Mouse (Mus musculus) urinary bladder, postnatal 14 days (tissue): ENCODE results near the gene Plekha1.
A peak's percentile ranks its signal among the peaks of the same experiment; 100 is the strongest.

Source experiments
- DNase-seq: peaks from one replicate; pipeline ENCODE4 v3.0.0; 2021; ENCODE audit warnings: low spot score

Plekha1 gene

DNA sequence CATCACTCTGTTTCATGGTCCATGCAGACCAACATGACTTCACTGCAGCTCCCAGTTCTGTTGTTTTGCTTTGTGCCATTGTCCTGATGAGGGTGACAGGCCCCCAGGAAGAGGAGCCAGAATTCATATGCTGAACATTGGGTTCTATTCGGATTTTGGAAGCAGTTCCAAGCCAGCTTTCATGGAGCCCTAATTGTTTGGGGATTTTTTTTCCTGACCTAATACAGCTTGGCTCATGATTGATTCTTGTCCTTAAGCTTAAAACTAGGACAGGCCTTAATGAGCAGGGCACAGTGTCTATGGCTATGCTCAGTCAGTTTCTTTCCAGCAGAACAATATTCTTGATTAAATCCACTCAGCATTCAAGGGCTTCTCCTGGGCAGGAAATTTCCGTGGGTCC lies 52.7 kb downstream of the Plekha1 start:
- DNase-seq = no peak

DNA sequence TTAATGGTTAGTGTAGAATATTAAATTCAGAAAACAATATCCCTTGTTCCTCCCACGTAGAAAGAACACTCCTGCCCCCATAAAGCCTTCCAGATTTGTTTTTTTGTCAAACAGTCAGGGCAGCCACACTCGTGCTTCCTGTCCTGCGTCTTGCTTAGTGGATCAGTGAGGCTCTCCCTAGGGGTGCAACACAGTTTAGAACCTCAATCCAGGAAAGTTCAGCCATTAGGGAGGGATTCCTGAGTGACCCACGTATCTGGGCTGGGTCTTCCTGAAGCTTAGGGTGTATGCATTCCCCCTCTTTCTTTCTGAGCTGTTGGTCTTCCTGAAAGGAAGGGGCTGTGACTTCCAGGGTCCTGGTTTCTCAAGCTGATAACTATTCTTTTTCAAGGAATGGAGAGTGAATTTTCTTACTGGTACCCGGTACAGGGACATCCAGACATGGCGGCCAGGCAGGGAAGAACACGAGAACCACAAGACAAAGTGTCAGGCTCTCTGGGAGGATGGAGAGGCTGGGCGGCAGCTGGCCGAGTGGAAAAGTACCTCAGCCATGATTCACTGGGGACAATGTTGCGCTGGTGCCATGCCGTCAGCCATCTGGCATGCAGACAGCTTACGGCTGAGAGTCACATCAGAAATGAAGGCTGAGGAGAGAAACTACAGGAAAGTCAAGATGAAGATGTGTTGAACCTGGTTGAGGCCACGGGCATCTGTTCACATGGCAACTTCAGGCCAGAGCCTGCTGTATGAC lies 57.6 kb downstream of the Plekha1 start:
- DNase-seq = no peak

DNA sequence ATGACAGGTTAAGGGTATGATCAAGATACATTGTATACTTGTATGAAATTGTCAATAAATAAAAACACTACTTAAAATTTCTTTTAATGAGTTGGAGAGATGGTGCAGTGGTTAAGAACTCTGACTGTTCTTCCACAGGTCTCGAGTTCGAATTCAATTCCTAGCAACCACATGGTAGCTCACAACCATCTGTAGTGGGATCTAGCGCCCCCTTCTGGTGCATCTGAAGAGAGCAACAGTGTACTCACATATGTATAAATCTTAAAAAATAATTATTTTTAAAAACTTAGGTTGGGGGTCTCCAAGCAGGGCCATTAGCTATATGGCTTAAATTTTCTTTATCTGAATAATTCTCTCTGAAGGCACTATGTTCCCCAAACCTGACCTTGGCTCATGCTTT lies 64.8 kb downstream of the Plekha1 start:
- no peak for DNase-seq

DNA sequence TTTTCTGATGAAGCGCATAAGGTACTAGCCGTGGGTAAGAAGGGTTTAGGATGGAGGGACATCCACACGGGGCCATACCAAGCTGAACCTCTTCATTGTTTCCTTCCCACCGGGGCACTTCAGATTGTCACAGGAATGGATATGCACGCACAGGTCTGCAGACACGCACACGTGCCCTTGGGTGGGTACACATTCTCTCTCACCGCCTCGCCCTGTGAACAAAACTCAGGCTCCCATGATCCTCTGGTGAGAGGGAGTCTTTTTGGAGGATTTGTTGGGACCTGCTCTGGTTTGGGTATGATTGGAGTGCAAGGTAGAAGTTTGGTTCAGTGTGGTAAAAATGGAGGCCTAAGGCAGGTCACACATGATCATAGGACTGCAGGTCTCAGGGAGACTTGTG lies 67.4 kb downstream of the Plekha1 start:
- no peak for DNase-seq

DNA sequence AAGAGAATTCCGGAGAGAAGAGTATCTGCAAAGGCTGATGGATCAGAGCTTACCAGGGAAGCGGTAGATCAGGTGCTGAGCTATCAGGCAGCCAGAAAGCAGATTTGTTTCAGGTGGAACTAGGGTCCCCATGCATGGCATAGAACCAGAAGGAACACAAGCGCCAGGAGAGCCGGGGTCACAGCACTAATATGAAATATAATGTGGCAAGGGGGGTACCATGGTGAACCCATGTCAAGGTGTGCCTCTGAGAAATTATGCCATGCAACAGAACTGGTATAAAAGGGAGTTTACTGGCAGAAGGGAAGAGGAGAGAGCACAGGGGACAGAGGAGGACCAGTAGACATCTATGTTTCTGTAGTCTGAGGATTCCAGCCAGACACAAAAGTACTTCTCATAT lies 69.1 kb downstream of the Plekha1 start:
- no peak for DNase-seq

DNA sequence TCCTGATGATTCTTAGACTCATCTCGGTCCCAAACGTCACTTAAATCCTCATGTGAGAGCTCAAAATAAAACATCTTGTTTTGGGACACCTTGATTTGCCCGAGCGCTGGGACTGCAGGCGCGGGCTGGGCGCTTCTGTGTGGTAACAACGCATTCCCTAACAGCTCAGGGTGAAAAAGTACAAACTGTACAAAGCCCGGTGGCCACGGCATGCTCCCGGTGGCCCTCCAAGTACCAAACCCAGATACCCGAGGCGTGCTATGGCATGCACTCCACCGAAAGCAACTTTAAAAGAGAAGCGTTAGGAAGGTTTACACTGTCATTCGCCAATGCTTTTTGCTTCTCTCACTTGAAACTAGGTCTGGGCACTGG lies 69.9 kb downstream of the Plekha1 start:
- no peak for DNase-seq

DNA sequence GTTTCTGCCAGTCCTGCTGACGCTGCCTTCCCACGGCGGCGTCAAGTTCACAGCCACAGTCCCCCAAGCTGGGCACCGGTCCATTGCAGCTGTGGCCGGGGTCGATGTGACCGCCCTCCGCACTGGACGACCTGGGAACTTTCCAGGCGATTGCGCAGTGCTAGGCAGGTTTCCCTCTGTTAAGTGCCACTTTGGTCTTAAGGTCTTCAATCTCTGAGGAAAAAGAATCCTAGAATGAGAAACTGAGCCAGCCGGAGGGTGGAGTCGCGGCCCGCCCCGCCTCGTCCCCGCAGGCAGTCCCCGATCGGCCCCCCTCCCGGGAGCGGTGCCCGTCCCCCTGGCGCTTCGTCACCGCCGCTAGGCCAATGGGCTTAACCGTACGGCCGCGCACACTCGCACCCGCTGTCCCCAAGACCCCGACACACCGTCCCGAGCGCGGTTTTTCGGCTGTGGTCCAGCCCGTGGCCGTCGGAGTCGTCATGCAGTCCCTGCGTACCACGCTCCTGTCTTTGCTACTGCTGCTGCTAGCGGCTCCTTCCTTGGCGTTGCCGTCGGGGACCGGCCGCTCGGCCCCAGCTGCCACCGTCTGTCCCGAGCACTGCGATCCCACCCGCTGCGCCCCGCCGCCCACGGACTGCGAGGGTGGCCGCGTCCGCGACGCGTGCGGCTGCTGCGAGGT lies 70.4 kb downstream of the Plekha1 start, which contains the start of gene Htra1:
Htra1 (plus strand) TSS at position 319 of the 679 bp plus-strand sequence.
- peak; percentile 76 for DNase-seq

DNA sequence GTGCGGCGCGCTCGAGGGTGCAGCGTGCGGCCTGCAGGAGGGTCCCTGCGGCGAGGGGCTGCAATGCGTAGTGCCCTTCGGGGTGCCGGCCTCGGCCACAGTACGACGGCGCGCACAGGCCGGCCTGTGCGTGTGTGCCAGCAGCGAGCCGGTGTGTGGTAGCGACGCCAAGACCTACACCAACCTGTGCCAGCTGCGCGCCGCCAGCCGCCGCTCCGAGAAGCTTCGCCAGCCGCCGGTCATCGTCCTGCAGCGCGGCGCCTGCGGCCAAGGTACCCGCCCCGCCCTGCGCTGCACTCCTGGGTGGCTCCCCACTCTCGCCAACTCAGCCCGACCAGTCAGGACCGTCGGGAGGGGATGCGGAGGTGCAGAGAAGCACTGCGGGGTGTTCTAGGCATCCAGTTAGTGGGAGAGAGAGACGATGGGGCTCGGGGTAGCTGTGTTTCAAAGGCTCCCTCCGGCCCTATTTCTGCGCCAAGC lies 71.0 kb downstream of the Plekha1 start:
- DNase-seq = peak; percentile 46

DNA sequence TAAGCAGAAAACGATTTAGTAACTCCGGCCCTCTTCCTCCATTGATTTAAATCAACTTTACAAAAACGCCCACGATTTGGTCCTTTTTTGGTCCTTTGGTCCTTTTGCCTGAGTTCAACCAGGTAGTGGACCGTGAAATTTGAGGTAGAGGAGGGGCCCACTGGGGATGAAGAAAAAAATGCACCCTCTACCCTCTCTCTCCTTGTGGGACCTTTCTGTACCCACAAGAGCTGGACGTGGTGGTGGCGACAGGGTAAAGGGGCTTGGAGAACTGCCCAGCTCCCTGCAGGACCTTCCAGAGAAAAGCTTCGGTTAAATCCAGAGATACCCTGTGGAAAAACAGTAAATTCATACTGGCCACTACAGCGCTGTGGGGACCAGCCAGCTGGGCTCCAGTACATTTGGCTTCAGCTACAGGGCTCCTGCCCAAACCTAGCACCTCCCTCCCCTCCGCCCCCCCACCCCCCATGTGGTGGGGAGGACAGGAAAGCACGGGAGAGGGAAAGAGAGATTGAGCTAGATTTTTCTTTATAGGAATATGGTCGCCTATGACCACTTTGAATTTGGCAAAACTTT lies 71.8 kb downstream of the Plekha1 start:
- DNase-seq = no peak

DNA sequence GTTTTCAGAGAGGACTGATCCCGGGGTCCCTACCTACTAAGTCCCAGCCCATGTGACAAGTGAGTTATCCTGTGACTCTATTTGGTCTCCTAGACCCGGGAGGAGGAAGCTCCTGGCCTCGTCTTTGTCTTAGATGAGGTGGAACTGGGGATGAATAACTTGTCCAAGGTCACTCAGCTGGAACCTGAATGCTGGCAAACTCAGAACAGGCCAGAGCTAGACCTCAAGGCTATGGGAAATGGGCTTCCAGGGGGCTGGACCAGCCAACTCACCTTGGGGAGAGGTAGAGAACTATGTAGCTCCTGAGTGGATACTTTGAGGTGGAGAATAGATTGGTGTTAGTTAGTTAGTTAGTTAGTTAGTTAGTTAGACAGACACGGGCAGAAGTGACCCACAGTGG lies 72.4 kb downstream of the Plekha1 start:
- no peak for DNase-seq

DNA sequence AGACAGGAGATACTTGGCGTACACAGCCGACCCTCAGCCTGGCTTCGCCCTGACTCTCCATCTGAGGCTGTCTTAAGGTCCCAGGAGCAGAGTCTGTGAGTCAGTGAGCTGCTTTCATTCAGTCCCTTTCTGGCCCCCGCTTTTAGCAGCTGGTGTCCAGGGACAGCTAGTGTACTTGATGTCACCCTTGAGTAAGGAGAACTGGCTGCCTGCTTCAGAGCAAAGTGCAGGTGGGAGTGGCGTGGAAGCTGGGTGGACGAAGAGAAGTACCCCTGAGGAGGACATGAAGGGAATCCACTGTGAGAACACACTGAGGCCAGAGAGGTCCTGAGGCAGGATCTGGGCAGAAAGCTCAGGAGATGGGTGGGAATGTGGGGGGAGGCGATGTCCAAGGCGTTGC lies 73.3 kb downstream of the Plekha1 start:
- DNase-seq = no peak

DNA sequence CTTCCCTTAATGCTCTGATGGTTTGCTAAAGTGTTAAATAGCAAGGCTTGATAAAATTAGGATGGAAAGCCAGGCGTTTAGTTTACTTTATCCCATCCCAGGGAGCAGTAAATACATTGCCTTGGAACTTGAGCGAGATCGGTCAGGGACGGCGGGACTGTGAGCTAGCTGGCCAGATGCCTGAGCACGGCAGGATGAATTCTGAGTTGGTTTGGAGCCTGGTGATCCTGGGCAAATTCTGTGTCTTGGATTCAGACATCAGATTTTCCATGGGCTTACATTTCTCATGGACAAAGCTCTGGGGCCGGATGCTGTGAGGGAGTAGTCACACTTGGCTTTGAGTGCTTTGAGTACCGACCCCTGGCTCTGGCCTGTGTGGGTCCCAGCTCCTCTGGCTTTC lies 75.2 kb downstream of the Plekha1 start:
- no peak for DNase-seq

DNA sequence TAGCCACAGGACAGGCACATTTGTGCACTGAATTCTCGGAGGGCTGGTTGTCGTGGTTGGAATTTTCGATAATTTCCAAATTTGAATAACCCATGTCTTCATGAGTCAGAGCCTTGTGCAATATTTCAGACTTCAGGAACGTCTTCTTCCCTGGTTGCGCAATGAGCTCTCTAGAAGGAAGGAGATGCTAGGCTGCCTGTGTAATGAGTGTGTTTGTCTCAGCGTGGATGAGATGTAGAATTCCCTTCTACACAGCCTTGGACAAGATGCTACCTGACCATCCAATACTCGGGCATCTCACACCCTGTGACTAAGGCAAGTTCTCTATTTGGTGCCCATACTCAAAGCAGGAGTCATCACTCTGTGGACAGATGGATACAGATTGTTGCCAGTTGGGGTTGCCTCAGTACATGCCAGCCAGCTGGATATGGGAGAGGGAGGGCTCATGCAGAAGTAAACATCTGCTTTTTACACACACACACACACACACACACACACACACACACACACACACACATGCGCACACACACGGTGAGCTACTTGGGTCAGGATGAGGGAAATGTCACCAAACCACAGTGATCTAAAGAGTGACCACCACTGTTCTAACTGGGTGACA lies 77.8 kb downstream of the Plekha1 start:
- DNase-seq = no peak

DNA sequence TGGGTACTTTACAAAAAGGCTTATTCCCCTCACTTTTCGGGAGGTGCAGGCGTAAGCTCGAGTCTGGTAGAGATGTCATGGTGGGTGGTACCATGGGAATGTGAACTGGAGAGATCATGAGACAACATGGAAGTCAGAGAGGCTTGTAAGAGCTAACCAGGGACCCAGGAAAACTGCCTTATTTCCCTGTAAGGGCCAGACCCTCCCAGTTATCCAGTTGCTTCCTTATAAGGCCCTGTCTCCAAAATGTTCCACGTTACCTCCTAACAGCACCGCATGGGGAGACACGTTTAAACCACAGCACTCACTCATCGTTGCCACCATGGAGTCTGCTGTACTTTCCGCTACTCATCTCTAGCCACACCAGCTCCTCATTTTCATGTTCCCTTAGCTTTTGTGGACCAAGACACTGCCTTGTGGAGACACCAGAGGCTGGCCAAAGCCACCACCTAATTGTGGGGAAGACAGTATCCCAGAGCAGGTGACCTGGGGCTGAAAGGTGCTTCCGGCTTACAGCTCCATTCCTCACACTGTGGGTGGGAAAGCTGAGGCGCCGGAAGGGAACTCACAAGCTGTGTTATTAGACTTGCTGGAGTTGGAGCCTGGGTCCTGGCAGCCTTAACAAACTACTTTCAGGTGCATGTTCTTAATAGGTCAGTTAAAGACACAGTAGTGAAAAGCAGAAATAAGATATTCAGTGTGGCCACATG lies 79.4 kb downstream of the Plekha1 start:
- no peak for DNase-seq

DNA sequence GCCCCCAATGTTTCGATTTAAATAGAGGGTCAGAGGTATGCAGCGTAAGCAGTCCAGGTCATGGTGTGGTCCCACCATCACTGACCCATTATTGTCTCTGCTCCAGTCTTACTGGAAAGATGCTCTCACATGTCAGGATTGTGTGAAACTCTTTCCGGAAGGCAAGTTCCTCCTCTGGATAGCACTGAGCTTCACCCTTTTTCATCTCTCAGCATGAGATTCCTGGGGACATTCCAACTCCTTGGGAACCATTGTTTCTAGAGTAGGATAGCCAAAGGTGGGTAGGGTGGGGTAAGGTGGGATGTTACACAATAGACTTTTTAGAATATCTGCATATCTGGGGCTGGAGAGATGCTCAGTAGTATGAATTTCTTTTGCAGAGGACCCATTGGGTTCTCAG lies 80.2 kb downstream of the Plekha1 start:
- DNase-seq = no peak

DNA sequence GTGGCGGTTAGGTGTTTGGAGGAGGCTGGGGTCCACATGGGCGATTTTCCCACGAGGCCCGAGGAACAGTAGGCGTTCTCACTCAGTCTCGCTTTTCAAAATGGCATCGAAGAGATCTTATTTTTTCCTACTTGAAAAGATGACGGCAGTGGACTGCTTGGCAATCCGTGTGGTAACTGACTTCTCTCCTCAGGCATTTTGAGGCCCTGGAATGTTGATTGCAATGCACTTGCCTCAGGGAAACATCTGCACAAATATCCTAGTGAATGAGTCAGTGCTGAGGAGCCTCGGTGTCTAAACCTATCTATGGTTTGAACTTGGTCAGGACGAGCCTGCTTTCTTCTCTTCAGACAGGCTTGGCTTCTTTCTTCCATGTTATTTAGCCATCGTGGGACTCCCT lies 80.7 kb downstream of the Plekha1 start:
- no peak for DNase-seq

DNA sequence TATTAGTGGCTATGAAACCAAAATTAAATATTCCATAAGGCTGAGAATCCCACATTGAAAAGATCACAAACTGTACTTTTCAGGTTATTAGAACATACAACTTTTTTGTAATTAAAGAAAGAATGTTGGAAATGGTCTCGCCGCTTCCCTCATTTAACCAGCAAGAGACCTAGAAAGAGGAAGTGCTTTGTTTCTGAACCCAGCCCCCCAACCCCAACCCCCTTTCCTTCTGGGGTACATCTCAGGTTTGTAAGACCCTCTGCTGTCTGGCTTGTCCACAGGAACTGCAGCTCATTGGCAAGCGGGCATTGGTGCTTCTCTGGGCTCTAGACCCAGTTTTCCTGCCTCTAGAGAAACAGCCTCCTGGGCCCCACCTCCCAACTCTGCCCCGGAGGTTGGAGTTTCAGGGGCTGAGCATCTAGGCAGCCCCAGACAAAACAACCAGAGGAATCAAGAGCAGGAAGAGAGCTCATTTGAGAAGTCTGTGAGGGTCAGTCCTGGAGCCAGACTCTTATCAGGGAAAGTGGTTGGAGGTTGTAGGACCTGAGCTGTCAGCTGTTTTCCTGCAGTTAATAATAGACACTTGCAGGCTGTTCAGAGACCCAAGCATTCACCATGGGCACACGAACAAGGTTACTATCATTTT lies 83.1 kb downstream of the Plekha1 start:
- no peak for DNase-seq

DNA sequence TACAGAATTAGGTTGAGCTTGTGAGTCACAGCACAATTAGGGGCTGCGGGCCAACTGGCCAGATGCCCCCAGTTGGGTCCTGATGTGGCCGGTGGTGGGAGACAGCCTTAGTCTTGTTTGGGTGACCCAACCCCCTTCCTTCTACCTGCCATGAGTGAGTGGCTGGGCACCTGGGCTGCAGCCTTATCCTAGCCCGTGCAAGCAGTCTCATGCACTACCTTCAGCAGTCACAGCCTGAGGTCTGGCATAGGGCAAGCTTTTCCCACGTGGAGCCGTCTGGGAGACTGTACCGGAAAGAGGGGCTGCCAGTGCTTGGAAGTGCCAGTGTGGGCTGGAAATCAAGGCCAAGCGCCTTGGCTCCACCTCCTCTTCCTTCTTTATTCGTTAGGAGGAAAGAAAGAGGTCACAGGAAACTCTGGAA lies 83.8 kb downstream of the Plekha1 start:
- DNase-seq = no peak

DNA sequence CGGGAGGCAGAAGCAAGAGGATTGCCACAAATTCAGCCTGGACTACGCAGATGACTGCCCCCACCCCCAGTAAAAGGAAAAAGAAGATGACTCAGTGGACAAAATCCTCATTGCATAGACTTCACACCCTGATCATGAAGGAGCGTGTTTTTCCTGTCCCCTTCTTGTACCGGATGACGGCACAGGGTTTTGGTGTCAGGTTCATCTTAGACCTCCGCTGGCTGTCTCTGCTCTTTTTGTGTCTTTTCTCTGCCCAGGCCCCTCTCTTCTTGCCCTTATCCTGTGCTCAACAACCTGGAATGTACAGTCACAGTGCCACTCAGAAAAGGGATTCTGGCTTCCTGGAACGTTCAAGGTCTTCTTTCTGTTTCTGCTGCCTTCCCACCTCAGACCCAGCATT lies 84.9 kb downstream of the Plekha1 start:
- no peak for DNase-seq

DNA sequence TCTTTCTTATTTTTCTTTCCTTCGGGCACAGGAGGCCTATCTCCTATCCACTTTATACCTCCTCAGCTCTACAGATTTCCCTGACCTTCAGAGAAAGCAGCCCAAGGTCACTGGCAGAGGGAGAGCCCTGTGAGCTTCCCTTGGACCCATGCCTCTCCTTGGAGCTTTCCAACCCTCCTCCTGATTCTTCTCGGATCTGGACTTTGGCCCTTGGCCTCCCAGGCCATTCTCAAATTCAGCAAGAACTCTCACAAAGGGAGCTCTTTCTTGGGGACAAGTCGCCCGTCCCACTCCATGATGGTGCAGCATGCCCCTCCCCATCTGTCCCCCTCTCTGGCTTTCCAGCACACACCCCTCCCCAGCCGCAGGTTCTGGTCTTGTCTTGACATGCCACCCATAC lies 85.4 kb downstream of the Plekha1 start:
- no peak for DNase-seq

DNA sequence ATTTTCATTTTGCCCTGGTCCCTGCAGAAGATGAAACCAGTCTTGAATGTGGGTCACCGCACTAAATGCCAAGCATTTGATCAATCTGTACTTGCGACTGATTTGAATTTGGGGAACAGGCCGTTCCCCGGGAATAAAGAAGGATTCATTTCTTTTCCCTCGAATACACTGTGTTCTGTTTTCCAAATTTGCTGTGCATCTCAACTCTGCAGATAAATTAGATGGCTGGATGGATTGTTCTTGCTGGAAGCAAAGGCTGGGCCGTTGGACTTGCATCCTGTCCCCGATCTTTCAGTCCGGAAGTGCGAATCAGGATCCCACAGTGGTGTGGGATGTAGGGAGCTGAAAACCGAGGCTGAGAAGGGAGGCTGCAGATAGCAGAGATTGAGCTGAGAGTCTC lies 87.8 kb downstream of the Plekha1 start:
- DNase-seq = no peak

DNA sequence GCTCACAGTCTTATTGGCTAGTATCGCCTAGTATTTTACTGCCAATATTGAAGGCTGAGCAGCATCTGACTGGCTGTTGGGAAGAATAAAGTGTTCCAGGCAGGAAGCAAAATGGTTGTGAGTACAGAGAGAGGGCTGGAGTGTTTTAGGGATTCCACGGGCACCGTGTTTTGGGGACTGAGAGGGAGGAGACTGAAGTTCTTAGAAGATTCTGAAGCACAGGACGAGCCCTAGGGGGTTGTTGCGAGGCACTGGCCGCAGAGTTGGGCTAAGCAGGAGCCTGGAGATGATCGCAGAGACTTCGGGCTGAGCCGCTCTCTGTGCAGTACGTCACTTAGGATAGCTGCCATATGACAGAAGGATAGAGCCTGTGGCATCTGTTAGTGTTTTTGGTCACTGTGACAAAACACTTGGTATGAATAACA lies 88.6 kb downstream of the Plekha1 start:
- no peak for DNase-seq
